Mouse (Mus musculus) heart, embryonic 16.5 days (tissue): ENCODE data around the gene Pars2. TPM values are rescaled to one million over a fixed set of nuclear protein-coding genes. Genes with fewer than 3 reads are reported as not detected.

Experiments
- ATAC-seq: fragments of 200-750 bp; cut with Nextera tagmentation; replicated peaks from 2 replicates; pipeline ENCODE4 v1.8.0; 2017; ENCODE audit warnings: moderate number of reproducible peaks; ENCODE audit not compliant: insufficient read depth, low FRiP score; ENCODE audit errors: extremely low read depth
- H3K27ac ChIP-seq: fragments of 300-500 bp; sonication (generic); 2 replicates; pipeline ENCODE4 v1.5.1; 2014; ENCODE audit warnings: mild to moderate bottlenecking, low read length, control low read depth, moderate library complexity
- H3K27me3 ChIP-seq: fragments of 300-500 bp; sonication (generic); 2 replicates; pipeline ENCODE4 v1.6.1; 2014; ENCODE audit warnings: low read length, mixed read lengths; ENCODE audit not compliant: control insufficient read depth, insufficient read depth
- H3K36me3 ChIP-seq: fragments of 300-500 bp; sonication (generic); 2 replicates; pipeline ENCODE4 v1.6.1; 2014; ENCODE audit not compliant: control insufficient read depth, insufficient read depth
- H3K4me1 ChIP-seq: fragments of 300-500 bp; sonication (generic); 2 replicates; pipeline ENCODE4 v1.6.1; 2014; ENCODE audit warnings: low read length, mixed read lengths; ENCODE audit not compliant: control insufficient read depth, insufficient read depth
- H3K4me2 ChIP-seq: fragments of 300-500 bp; sonication (generic); 2 replicates; pipeline ENCODE4 v1.6.1; 2014; ENCODE audit warnings: low read depth, mild to moderate bottlenecking, control low read depth, low read length
- H3K4me3 ChIP-seq: fragments of 300-500 bp; sonication (generic); 2 replicates; pipeline ENCODE4 v1.5.1; 2014; ENCODE audit warnings: mild to moderate bottlenecking, control low read depth, low read length
- H3K9ac ChIP-seq: fragments of 300-500 bp; sonication (generic); 2 replicates; pipeline ENCODE4 v1.6.1; 2014; ENCODE audit warnings: low read length, control low read depth
- H3K9me3 ChIP-seq: fragments of 300-500 bp; sonication (generic); replicated peaks from 2 replicates; pipeline ENCODE4 v1.6.1; 2016; ENCODE audit warnings: low read length; ENCODE audit not compliant: control insufficient read depth
- WGBS: fragments of 180-500 bp; shearing (Covaris S2); extraction: QIAGEN DNeasy Blood & Tissue Kit; methylation state at CpG from one replicate; pipeline ENCODE4 v1.1.7; 2014; 5-methylcytosine and 5-hydroxymethylcytosine counted together
- polyA plus RNA-seq: library from polyadenylated mRNA; unstranded; fragments of >200 nt; fragmentation: Nextera tagmentation; extraction: Ambion mirVana; gene quantifications from 2 replicates; pipeline ENCODE4 v1.2.1, GENCODE M21; 2015

Pars2 gene
- polyA plus RNA-seq, 1 experiment from 2014 or later = 10.5 TPM

- 2% methylated on average over 19 of the region's 19 CpGs for WGBS
- no peak for ATAC-seq
- Histone ChIP-seq H3K4me1 (0 out of 2 replicates have a peak, but pooled peaks cover 2% of the 10 kb centered on the region), H3K4me3 (no peak within 1 kb of the TSS), H3K27me3 (peaks cover 27% of the 10 kb centered on the region), H3K27ac (no peak within 1 kb of the TSS), H3K36me3 (no peaks in the 10 kb centered on the region), H3K4me2 (peak within 1 kb of the TSS; percentile 49; the same call in 1 of the 2 replicates), H3K9me3 (no peaks in the 10 kb centered on the region), H3K9ac (no peak within 1 kb of the TSS)
Measured at GRCm38 (mm10) chr4:106617056-106617455, 33.8 kb upstream of the Pars2 start, which contains the start of gene Lexm. TSS of gene Lexm (minus strand) at chr4:106617241.

GRCm38 (mm10) chr4:106618898-106619297 lies 32.0 kb upstream of the Pars2 start:
- no peak for ATAC-seq
- Histone ChIP-seq H3K27me3 (peaks cover 46% of the 10 kb centered on the region), H3K27ac (no peak overlapping the region)

GRCm38 (mm10) chr4:106621428-106621827 lies 29.4 kb upstream of the Pars2 start:
- 57% methylated on average over 3 of the region's 3 CpGs for WGBS
- H3K4me3 ChIP-seq = no peak overlapping the region
- H3K27ac ChIP-seq = no peak overlapping the region
- H3K4me1 ChIP-seq = 0 out of 2 replicates have a peak, but pooled peaks cover 2% of the 10 kb centered on the region
- H3K9me3 ChIP-seq = no peaks in the 10 kb centered on the region
- no peak for ATAC-seq
- H3K36me3 ChIP-seq = no peaks in the 10 kb centered on the region
- no peak overlapping the region for H3K4me2 ChIP-seq
- H3K27me3 ChIP-seq = peaks cover 60% of the 10 kb centered on the region
- H3K9ac ChIP-seq = no peak overlapping the region

More at GRCm38 (mm10) chr4:106618898-106619297, 32.0 kb upstream of the Pars2 start:
- Histone ChIP-seq H3K4me1 (0 out of 2 replicates have a peak, but pooled peaks cover 2% of the 10 kb centered on the region), H3K9me3 (no peaks in the 10 kb centered on the region), H3K36me3 (no peaks in the 10 kb centered on the region), H3K9ac (no peak overlapping the region), H3K4me2 (no peak overlapping the region), H3K4me3 (no peak overlapping the region)
- 76% methylated on average over 4 of the region's 4 CpGs for WGBS

- no peak within 1 kb of the TSS for H3K9ac ChIP-seq
- WGBS = 16% methylated on average over 16 of the region's 16 CpGs
- H3K4me3 ChIP-seq = no peak within 1 kb of the TSS
- H3K27ac ChIP-seq = no peak within 1 kb of the TSS
- H3K4me1 ChIP-seq = no peaks in the 10 kb centered on the region
- peak within 1 kb of the TSS; percentile 6; the same call in 1 of the 2 replicates for H3K4me2 ChIP-seq
- H3K27me3 ChIP-seq = peaks cover 59% of the 10 kb centered on the region
- H3K9me3 ChIP-seq = no peaks in the 10 kb centered on the region
- ATAC-seq = no peak
- no peaks in the 10 kb centered on the region for H3K36me3 ChIP-seq
Measured at GRCm38 (mm10) chr4:106622030-106622493, 28.8 kb upstream of the Pars2 start, which contains the start of gene Ttc22. TSS of gene Ttc22 (plus strand) at chr4:106622432.

- H3K9me3 ChIP-seq = no peaks in the 10 kb centered on the region
- no peaks in the 10 kb centered on the region for H3K36me3 ChIP-seq
- no peaks in the 10 kb centered on the region for H3K4me1 ChIP-seq
- H3K9ac ChIP-seq = no peak overlapping the region
- no peak overlapping the region for H3K27ac ChIP-seq
- no peak overlapping the region for H3K4me3 ChIP-seq
- H3K4me2 ChIP-seq = no peak overlapping the region; the same call in 1 of the 2 replicates
- WGBS = 25% methylated on average over 28 of the region's 28 CpGs
- peaks cover 64% of the 10 kb centered on the region for H3K27me3 ChIP-seq
- no peak for ATAC-seq
Measured at GRCm38 (mm10) chr4:106622712-106623111, 28.2 kb upstream of the Pars2 start.

GRCm38 (mm10) chr4:106624271-106624670 lies 26.6 kb upstream of the Pars2 start:
- no peak overlapping the region for H3K9ac ChIP-seq
- H3K27ac ChIP-seq = no peak overlapping the region
- no peak overlapping the region for H3K4me2 ChIP-seq
- no peaks in the 10 kb centered on the region for H3K36me3 ChIP-seq
- H3K4me1 ChIP-seq = no peaks in the 10 kb centered on the region
- ATAC-seq = no peak
- peaks cover 69% of the 10 kb centered on the region for H3K27me3 ChIP-seq
- H3K4me3 ChIP-seq = no peak overlapping the region
- WGBS = 84% methylated on average over 10 of the region's 10 CpGs
- no peaks in the 10 kb centered on the region for H3K9me3 ChIP-seq

- 75% methylated on average over 5 of the region's 5 CpGs for WGBS
- H3K9ac ChIP-seq = no peak overlapping the region
- H3K27me3 ChIP-seq = peaks cover 46% of the 10 kb centered on the region
- H3K36me3 ChIP-seq = no peaks in the 10 kb centered on the region
- H3K9me3 ChIP-seq = no peaks in the 10 kb centered on the region
- H3K4me1 ChIP-seq = 0 out of 2 replicates have a peak, but pooled peaks cover 2% of the 10 kb centered on the region
- ATAC-seq = no peak
- no peak overlapping the region for H3K4me2 ChIP-seq
- no peak overlapping the region for H3K27ac ChIP-seq
- no peak overlapping the region for H3K4me3 ChIP-seq
Measured at GRCm38 (mm10) chr4:106627809-106628208, 23.1 kb upstream of the Pars2 start.

GRCm38 (mm10) chr4:106628650-106629360 lies 22.1 kb upstream of the Pars2 start:
- H3K4me3 ChIP-seq = no peak overlapping the region
- 29% methylated on average over 9 of the region's 9 CpGs for WGBS
- no peaks in the 10 kb centered on the region for H3K36me3 ChIP-seq
- no peak overlapping the region for H3K4me2 ChIP-seq
- no peak for ATAC-seq
- H3K27me3 ChIP-seq = peaks cover 39% of the 10 kb centered on the region
- H3K4me1 ChIP-seq = 0 out of 2 replicates have a peak, but pooled peaks cover 2% of the 10 kb centered on the region
- H3K9ac ChIP-seq = no peak overlapping the region
- H3K9me3 ChIP-seq = no peaks in the 10 kb centered on the region
- H3K27ac ChIP-seq = no peak overlapping the region

- no peak overlapping the region for H3K4me2 ChIP-seq
- 61% methylated on average over 5 of the region's 5 CpGs for WGBS
- no peaks in the 10 kb centered on the region for H3K9me3 ChIP-seq
- no peak for ATAC-seq
- H3K4me3 ChIP-seq = no peak overlapping the region
- H3K36me3 ChIP-seq = no peaks in the 10 kb centered on the region
- peaks cover 35% of the 10 kb centered on the region for H3K27me3 ChIP-seq
- H3K4me1 ChIP-seq = 0 out of 2 replicates have a peak, but pooled peaks cover 2% of the 10 kb centered on the region
- H3K27ac ChIP-seq = no peak overlapping the region
- H3K9ac ChIP-seq = no peak overlapping the region
Measured at GRCm38 (mm10) chr4:106629374-106629773, 21.5 kb upstream of the Pars2 start.
